Mouse (Mus musculus): ENCODE data around the gene Ablim1. TPM values are rescaled to one million over a fixed set of nuclear protein-coding genes. Genes with fewer than 3 reads are reported as not detected.

Ablim1 gene
- total RNA-seq, 4 experiments from 2014 or later, result 450 to 472 (median 462) TPM

- DNase-seq (ENCODE audit: low spot score), result peak; percentile 77
These were observed 50.3 kb downstream of the Ablim1 start for GRCm38 (mm10) chr19:57264296-57264947.

- no peak for DNase-seq (ENCODE audit: low spot score)
These were observed 56.9 kb downstream of the Ablim1 start for GRCm38 (mm10) chr19:57257801-57258200.

GRCm38 (mm10) chr19:57256666-57257065 lies 58.1 kb downstream of the Ablim1 start:
- no peak for DNase-seq (ENCODE audit: low spot score)

- no peak for DNase-seq (ENCODE audit: low spot score)
These were observed 59.6 kb downstream of the Ablim1 start for GRCm38 (mm10) chr19:57255157-57255556.

- no peak for DNase-seq (ENCODE audit: low spot score)
These were observed 61.8 kb downstream of the Ablim1 start for GRCm38 (mm10) chr19:57252692-57253448.

GRCm38 (mm10) chr19:57248781-57249180 lies 65.9 kb downstream of the Ablim1 start:
- no peak for DNase-seq (ENCODE audit: low spot score)

- DNase-seq (ENCODE audit: low spot score), result no peak
These were observed 67.5 kb downstream of the Ablim1 start for GRCm38 (mm10) chr19:57247221-57247620.

- DNase-seq (ENCODE audit: low spot score), result no peak
These were observed 70.4 kb downstream of the Ablim1 start for GRCm38 (mm10) chr19:57244281-57244680.

GRCm38 (mm10) chr19:57243606-57244005 lies 71.1 kb downstream of the Ablim1 start:
- peak; percentile 48 for DNase-seq (ENCODE audit: low spot score)

- DNase-seq (ENCODE audit: low spot score), result no peak
These were observed 71.5 kb downstream of the Ablim1 start for GRCm38 (mm10) chr19:57243191-57243590.

GRCm38 (mm10) chr19:57241363-57242192 lies 73.1 kb downstream of the Ablim1 start:
- DNase-seq (ENCODE audit: low spot score), result no peak

- no peak for DNase-seq (ENCODE audit: low spot score)
These were observed 74.5 kb downstream of the Ablim1 start for GRCm38 (mm10) chr19:57240259-57240658.

- peak; percentile 75 for DNase-seq (ENCODE audit: low spot score)
These were observed 75.4 kb downstream of the Ablim1 start for GRCm38 (mm10) chr19:57239176-57239784.

GRCm38 (mm10) chr19:57238461-57238860 lies 76.3 kb downstream of the Ablim1 start:
- DNase-seq (ENCODE audit: low spot score), result peak; percentile 53

- DNase-seq (ENCODE audit: low spot score), result no peak
These were observed 77.2 kb downstream of the Ablim1 start for GRCm38 (mm10) chr19:57237534-57237933.

- no peak for DNase-seq (ENCODE audit: low spot score)
These were observed 78.1 kb downstream of the Ablim1 start for GRCm38 (mm10) chr19:57236647-57237046.

- no peak for DNase-seq (ENCODE audit: low spot score)
These were observed 78.8 kb downstream of the Ablim1 start for GRCm38 (mm10) chr19:57235931-57236330.

GRCm38 (mm10) chr19:57230996-57231395 lies 83.7 kb downstream of the Ablim1 start:
- DNase-seq (ENCODE audit: low spot score), result no peak

GRCm38 (mm10) chr19:57229161-57229560 lies 85.6 kb downstream of the Ablim1 start:
- no peak for DNase-seq (ENCODE audit: low spot score)

- DNase-seq (ENCODE audit: low spot score), result no peak
These were observed 86.1 kb downstream of the Ablim1 start for GRCm38 (mm10) chr19:57228576-57228975.

- no peak for DNase-seq (ENCODE audit: low spot score)
These were observed 90.3 kb downstream of the Ablim1 start for GRCm38 (mm10) chr19:57224390-57224789.

- DNase-seq (ENCODE audit: low spot score), result no peak
These were observed 91.0 kb downstream of the Ablim1 start for GRCm38 (mm10) chr19:57223686-57224085.
